Mouse (Mus musculus) liver, embryonic 14.5 days (tissue): ENCODE results near the gene G6pc3.

ENCODE experiments used
- CTCF ChIP-seq: IDR thresholded peaks from 2 replicates; pipeline ENCODE4 v1.5.1; 2016; ENCODE audit warnings: antibody characterized with exemption, low read depth, control low read depth
- EP300 ChIP-seq: IDR thresholded peaks from 2 replicates; pipeline ENCODE4 v1.6.1; 2016; ENCODE audit warnings: antibody characterized with exemption, low read depth

DNA sequence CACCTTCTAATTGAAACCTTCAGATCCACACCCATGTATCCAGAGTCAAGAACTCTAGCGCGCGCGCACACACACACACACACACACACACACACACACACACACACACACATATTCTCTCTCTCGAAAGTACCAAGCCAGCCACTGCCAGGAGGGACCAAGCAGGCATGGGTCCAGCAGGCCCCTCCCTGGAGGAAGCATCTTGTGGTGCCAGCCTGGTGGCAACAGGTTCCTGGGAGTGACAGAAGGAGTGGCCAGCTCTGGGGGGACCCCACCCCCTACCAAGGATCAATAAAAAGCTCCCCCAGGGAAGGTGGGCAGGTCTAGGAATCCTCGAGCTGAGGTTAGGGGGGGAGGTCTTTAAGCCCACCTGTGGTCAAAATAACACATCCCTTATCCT lies 28.0 kb downstream of the G6pc3 start:
- TF ChIP-seq CTCF: no peak
- TF ChIP-seq EP300: no peak
